ENCODE assay signal across 24 mouse cellular contexts in the genomic region with DNA sequence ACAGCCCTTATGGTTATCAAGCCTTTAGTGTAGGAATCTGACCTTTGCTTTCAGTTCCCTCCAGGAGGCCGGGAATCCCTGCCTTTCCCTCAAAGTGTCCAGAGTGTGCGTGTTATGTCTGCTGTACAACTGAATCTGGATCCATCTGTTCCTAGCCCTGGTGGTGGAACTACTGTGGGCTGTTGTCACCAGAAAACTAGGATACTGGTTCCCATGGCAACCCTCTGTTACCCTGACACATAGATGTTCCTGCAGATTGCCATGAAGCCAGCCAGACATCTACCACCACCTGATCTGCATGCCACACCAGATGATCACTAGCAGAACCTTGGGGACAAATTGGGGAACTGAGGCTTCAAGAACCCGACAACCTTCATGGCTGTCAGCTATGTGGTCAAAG. TPM values are rescaled to one million over a fixed set of nuclear protein-coding genes. Genes with fewer than 3 reads are reported as not detected.
DNase-seq lines count a peak whose midpoint lies in the region; TF ChIP-seq lines count a peak whose summit lies in the region.
"Had no signal": no experiment of that assay in that cellular context is flagged by ENCODE, and none has a peak within 500 bp of the region (broad histone marks: within the 10 kb centered on the region; RNA-seq: fewer than 3 reads in every experiment).

No protein-coding gene starts in this region.

- DNase-seq in left cerebral cortex, adult 2 months (ENCODE audit: extremely low spot score in 1 of 2, low spot score in 2 of 2): peak in 1 of 2 experiments; percentile 50
- no peak for DNase-seq in left cerebral cortex, adult 11 months (ENCODE audit: low spot score)
- DNase-seq in right cerebral cortex, adult 18-20 months: peak; percentile 87
- DNase-seq in right cerebral cortex, postnatal 14 days: no peak
- peak; percentile 71 to 78 for DNase-seq in layer of hippocampus, adult 8-10 months (ENCODE audit: low spot score in 2 of 2)
- DNase-seq in left cerebral cortex, postnatal 36 days (ENCODE audit: low spot score in 2 of 2): peak; percentile 58 to 68
- no peak for DNase-seq in urinary bladder, postnatal 25 days (ENCODE audit: low spot score)
- DNase-seq: adrenal gland, adult 2 months; cerebellum, adult 11-12 months; cerebellum, postnatal 10 days; gastrocnemius, postnatal 25 days; heart, adult 18-20 months; lung, embryonic 14.5 days; thymus, adult 2 months had no signal

- peak overlapping the region; percentile 76 for H3K27ac ChIP-seq in left cerebral cortex, adult 2 months
- H3K27ac ChIP-seq: embryonic facial prominence, embryonic 10.5 days; forebrain, embryonic 10.5 days; hindbrain, embryonic 12.5 days; kidney, embryonic 15.5 days; limb, embryonic 15.5 days; liver, embryonic 14.5 days; midbrain, embryonic 12.5 days had no signal

- peak; percentile 19 for TF ChIP-seq CTCF in left cerebral cortex, adult 2 months (IDR thresholded peaks at IDR 0.05)

- H3K4me3 ChIP-seq in left cerebral cortex, adult 2 months: no peak overlapping the region
- H3K4me3 ChIP-seq: embryonic facial prominence, embryonic 10.5 days; forebrain, embryonic 10.5 days; hindbrain, embryonic 12.5 days; kidney, embryonic 15.5 days; limb, embryonic 15.5 days; midbrain, embryonic 12.5 days had no signal

- intact Hi-C loops in left cerebral cortex, adult 2 months (cut with DNase I): no loop called here
- intact Hi-C loops in left cerebral cortex, postnatal 36 days (cut with DNase I): no loop called here

RNA-seq across cellular contexts. Expression of gene Klhl26, which starts 5.1 kb away (rescaled TPM):
- 10 to 100 TPM; 43.7 to 44.4 TPM for total RNA-seq in left cerebral cortex, adult 2 months (2021)
- 10 to 100 TPM; 48.4 to 56.6 (median 53.1) TPM for total RNA-seq in layer of hippocampus, adult 8-10 months (2022)
- 10 to 100 TPM; 43.6 to 44.6 TPM for total RNA-seq in left cerebral cortex, postnatal 36 days (2021)

RNA-seq across cellular contexts. Expression of gene Tmem59l, which starts 5.2 kb away (rescaled TPM):
- total RNA-seq in left cerebral cortex, adult 2 months (2021): 100 to 1,000 TPM; 295 to 302 TPM
- 100 to 1,000 TPM; 284 to 307 (median 293) TPM for total RNA-seq in layer of hippocampus, adult 8-10 months (2022)
- total RNA-seq in left cerebral cortex, postnatal 36 days (2021): 100 to 1,000 TPM; 279 to 317 TPM
- total RNA-seq: gastrocnemius, postnatal 25 days; heart, adult 18-20 months; heart, postnatal 25 days; megakaryocyte, adult 5-6 weeks; MEL had no signal

RNA-seq across cellular contexts. Expression of gene Crlf1, which starts 11.1 kb away (rescaled TPM):
- 1 to 10 TPM; 2.6 to 3.0 TPM for total RNA-seq in left cerebral cortex, adult 2 months (2021)
- 10 to 100 TPM; 20.4 to 31.5 (median 30.1) TPM for total RNA-seq in layer of hippocampus, adult 8-10 months (2022)
- total RNA-seq in left cerebral cortex, postnatal 36 days (2021): 1 to 10 TPM; 4.1 to 4.6 TPM
- total RNA-seq: megakaryocyte, adult 5-6 weeks had no signal

RNA-seq across cellular contexts. Expression of gene Rex1bd, which starts 24.6 kb away (rescaled TPM):
- total RNA-seq in left cerebral cortex, adult 2 months (2021): 100 to 1,000 TPM; 108 to 110 TPM
- total RNA-seq in layer of hippocampus, adult 8-10 months (2022): 100 to 1,000 TPM in 2 of 4 experiments, 10 to 100 TPM in 2; 86.4 to 104 (median 97.3) TPM
- total RNA-seq in left cerebral cortex, postnatal 36 days (2021): 100 to 1,000 TPM; 106 to 108 TPM

RNA-seq across cellular contexts. Expression of gene Uba52, which starts 28.7 kb away (rescaled TPM):
- total RNA-seq in left cerebral cortex, adult 2 months (2021): 100 to 1,000 TPM; 788 to 861 TPM
- total RNA-seq in layer of hippocampus, adult 8-10 months (2022): 1,000 to 10,000 TPM in 2 of 4 experiments, 100 to 1,000 TPM in 2; 772 to 1,065 (median 933) TPM
- 100 to 1,000 TPM; 828 to 997 TPM for total RNA-seq in left cerebral cortex, postnatal 36 days (2021)

Comparison
In these comparisons a context has a peak if more than half of its experiments do, and no peak if none do; other contexts are left out.
1. DNase-seq: peak in right cerebral cortex, adult 18-20 months (single experiment), layer of hippocampus, adult 8-10 months (2 of 2) and left cerebral cortex, postnatal 36 days (2 of 2); none in left cerebral cortex, adult 11 months (single experiment), right cerebral cortex, postnatal 14 days (single experiment) and urinary bladder, postnatal 25 days (single experiment).